Mouse (Mus musculus) limb, embryonic 12.5 days (tissue): ENCODE measurements at regions not wholly inside any gene's neighbourhood (a gene's known extent, or its start where the extent isn't known, plus 50 kb on each side); places are given as distances from the start of the nearest gene placed in this dataset.

ENCODE experiments used
- ATAC-seq: fragments of 200-750 bp; cut with Nextera tagmentation; 2 replicates; pipeline ENCODE4 v1.8.0; 2017; ENCODE audit warnings: low read depth, moderate TSS enrichment; ENCODE audit not compliant: insufficient number of reproducible peaks, insufficient read depth, low FRiP score, low TSS enrichment
- H3K27ac ChIP-seq: fragments of 300-500 bp; sonication (generic); 2 replicates; pipeline ENCODE4 v1.5.1; 2016; ENCODE audit warnings: mild to moderate bottlenecking, moderate library complexity
- H3K27me3 ChIP-seq: fragments of 300-500 bp; sonication (generic); 2 replicates; pipeline ENCODE4 v1.6.1; 2016; ENCODE audit warnings: mild to moderate bottlenecking, moderate library complexity
- H3K36me3 ChIP-seq: fragments of 300-500 bp; sonication (generic); 2 replicates; pipeline ENCODE4 v1.6.1; 2016; ENCODE audit warnings: mild to moderate bottlenecking, moderate library complexity
- H3K4me1 ChIP-seq: fragments of 300-500 bp; sonication (generic); replicated peaks from 2 replicates; pipeline ENCODE4 v1.6.1; 2016
- H3K4me2 ChIP-seq: fragments of 300-500 bp; sonication (generic); 2 replicates; pipeline ENCODE4 v1.6.1; 2016; ENCODE audit warnings: mild to moderate bottlenecking, moderate library complexity
- H3K4me3 ChIP-seq: fragments of 300-500 bp; sonication (generic); replicated peaks from 2 replicates; pipeline ENCODE4 v1.5.1; 2016; ENCODE audit warnings: mild to moderate bottlenecking
- H3K9ac ChIP-seq: fragments of 300-500 bp; sonication (generic); replicated peaks from 2 replicates; pipeline ENCODE4 v1.6.1; 2016; ENCODE audit warnings: mild to moderate bottlenecking, moderate library complexity
- H3K9me3 ChIP-seq: fragments of 300-500 bp; sonication (generic); 2 replicates; pipeline ENCODE4 v1.6.1; 2016; ENCODE audit warnings: mild to moderate bottlenecking, moderate library complexity
- WGBS: fragments of 180-500 bp; shearing (Covaris S2); methylation state at CpG from one replicate; pipeline ENCODE4 v1.1.7; 2016; 5-methylcytosine and 5-hydroxymethylcytosine counted together

DNA sequence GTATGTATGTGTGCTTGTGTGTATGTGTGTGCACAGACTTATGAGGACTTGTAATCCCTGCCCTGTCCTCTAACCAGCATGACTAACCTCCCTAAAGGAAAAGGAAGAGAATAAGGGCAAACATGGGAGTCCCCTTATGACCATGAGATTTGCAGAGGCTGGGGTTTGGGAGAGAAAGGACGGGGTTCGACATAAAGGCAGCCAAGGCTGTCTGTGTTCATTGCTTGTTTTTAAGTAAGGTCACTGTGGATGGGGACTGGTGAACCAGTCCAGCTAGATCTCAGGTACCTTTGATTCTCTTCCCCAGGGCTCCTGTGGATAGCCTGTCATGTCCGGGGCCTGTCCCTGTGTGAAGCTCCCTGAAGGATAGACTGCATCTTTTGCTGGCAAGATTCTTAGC, 55.6 kb downstream of the Irf2bp2 start:
- H3K27ac ChIP-seq, result peak overlapping the region; percentile 67
- H3K4me1 ChIP-seq, result peaks cover 46% of the 10 kb centered on the region
- no peaks in the 10 kb centered on the region for H3K36me3 ChIP-seq
- 59% methylated on average over 3 of the region's 3 CpGs for WGBS
- H3K27me3 ChIP-seq, result peaks cover 2% of the 10 kb centered on the region; the same call in 1 of the 2 replicates
- H3K4me3 ChIP-seq, result no peak overlapping the region
- peak overlapping the region; percentile 35 for H3K4me2 ChIP-seq
- no peak overlapping the region for H3K9ac ChIP-seq
- no peaks in the 10 kb centered on the region for H3K9me3 ChIP-seq
- no peak for ATAC-seq

DNA sequence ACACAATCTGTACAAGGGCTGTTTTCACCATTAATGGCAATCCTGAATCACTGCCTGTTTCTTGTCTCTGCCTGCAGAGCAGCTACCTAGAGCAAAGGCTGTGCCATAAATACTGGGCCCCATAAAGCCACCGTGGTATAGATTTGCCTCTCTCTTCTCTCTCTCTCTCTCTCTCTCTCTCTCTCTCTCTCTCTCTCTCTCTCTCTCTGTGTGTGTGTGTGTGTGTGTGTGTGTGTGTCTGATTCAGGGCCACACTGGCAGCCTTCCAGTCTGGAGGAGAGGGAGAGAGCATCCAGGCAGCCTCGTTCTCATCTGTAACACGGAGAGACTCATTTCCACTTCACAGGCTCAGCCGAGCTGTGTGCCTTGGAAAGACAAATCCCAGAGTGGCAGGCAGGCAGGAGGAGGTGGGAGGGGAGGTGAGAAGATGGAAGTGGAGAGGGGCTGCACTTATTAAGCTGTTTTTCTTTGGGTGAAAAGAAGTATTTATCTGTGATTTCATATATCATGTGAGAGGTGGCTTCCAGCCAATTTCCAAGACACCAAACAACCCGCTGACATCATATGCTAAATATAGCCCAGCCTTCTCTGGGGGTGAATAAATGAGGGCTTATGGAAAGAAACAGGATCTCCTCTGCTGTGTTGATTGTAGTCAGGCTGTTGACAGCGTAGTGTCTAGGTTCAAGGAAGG, 56.7 kb downstream of the Irf2bp2 start:
- Histone ChIP-seq H3K36me3 (no peaks in the 10 kb centered on the region), H3K4me2 (peak overlapping the region; percentile 23), H3K9ac (no peak overlapping the region), H3K4me3 (no peak overlapping the region), H3K4me1 (peaks cover 40% of the 10 kb centered on the region), H3K27me3 (peaks cover 5% of the 10 kb centered on the region; the same call in 1 of the 2 replicates), H3K9me3 (no peaks in the 10 kb centered on the region), H3K27ac (peak overlapping the region; percentile 87)
- WGBS, result 16% methylated on average over 6 of the region's 6 CpGs
- ATAC-seq, result no peak

DNA sequence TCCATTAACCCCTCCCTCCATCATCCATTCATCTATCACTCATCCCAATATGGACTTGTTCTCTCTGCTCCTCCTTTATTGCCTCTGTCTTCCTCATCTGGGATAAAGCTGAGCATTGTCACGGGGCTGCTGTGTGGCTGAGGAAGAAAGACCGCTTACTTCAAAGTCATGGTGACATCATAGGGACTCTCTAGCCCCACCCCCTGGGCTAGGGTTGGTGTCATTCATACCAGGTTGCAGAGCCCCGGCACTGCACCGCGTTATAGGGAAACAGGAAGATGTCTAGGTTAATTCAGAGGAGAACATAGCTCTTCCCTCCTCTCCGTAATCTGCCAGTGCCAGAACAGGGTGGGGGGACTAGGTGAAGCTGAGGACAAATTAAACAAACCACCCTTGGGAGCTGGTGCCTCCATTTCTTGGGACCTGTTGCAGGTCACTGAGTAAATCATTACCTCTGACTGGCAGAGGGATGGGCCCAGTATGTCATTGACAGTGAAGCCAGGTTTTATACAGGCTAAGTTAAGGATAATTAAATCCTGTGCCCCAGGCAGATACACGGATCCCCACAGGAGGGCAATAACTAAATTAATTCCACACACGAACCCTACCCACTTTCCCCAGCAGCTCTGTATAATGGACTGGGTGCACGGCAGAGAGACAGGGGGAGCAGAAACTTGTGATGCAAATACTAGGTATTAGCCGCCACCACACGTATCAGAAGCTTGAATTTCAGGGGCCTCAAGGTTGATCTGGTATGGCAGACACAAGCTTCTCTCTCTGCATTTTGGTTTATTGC, 57.5 kb downstream of the Irf2bp2 start:
- Histone ChIP-seq H3K9me3 (no peaks in the 10 kb centered on the region), H3K4me2 (peak overlapping the region; percentile 23), H3K4me3 (no peak overlapping the region), H3K27me3 (peaks cover 5% of the 10 kb centered on the region; the same call in 1 of the 2 replicates), H3K4me1 (peaks cover 40% of the 10 kb centered on the region), H3K27ac (peak overlapping the region; percentile 87), H3K9ac (no peak overlapping the region), H3K36me3 (no peaks in the 10 kb centered on the region)
- 15% methylated on average over 11 of the region's 11 CpGs for WGBS
- ATAC-seq, result no peak; the same call in 1 of the 2 replicates

GRCm38 (mm10) chr8:126532284-126532974, 57.6 kb upstream of the Tarbp1 start:
- peaks cover 23% of the 10 kb centered on the region for H3K4me1 ChIP-seq
- no peaks in the 10 kb centered on the region for H3K36me3 ChIP-seq
- WGBS, result 35% methylated on average over 7 of the region's 7 CpGs
- H3K27me3 ChIP-seq, result peaks cover 5% of the 10 kb centered on the region; the same call in 1 of the 2 replicates
- no peak for ATAC-seq
- H3K4me2 ChIP-seq, result no peak overlapping the region
- H3K27ac ChIP-seq, result no peak overlapping the region
- no peak overlapping the region for H3K9ac ChIP-seq
- no peak overlapping the region for H3K4me3 ChIP-seq
- no peaks in the 10 kb centered on the region for H3K9me3 ChIP-seq

DNA sequence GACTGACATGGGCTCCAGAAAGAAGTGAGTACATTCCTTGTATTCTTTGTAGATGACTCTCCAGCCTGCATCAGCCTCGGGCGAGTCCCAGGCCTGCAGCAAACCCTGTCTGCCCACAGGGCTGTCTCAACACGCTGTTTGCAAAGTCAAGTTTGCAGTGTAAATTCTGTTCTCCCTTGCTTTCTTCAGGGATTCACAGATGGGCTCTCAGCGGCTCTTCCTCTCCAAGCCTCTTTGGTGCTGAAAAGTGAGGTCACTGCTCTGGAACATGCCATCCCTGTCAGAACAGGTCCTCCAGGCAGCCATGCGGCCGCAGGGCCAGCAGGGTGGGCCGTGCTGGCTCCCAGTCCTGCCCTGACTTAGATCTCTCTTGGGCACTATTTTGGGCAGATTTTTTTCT, 56.6 kb upstream of the Tarbp1 start:
- 77% methylated on average over 7 of the region's 7 CpGs for WGBS
- no peak for ATAC-seq
- no peak overlapping the region for H3K27ac ChIP-seq
- no peaks in the 10 kb centered on the region for H3K36me3 ChIP-seq
- peaks cover 5% of the 10 kb centered on the region; the same call in 1 of the 2 replicates for H3K27me3 ChIP-seq
- H3K9ac ChIP-seq, result no peak overlapping the region
- no peak overlapping the region for H3K4me3 ChIP-seq
- no peaks in the 10 kb centered on the region for H3K9me3 ChIP-seq
- no peak overlapping the region for H3K4me2 ChIP-seq
- peaks cover 14% of the 10 kb centered on the region for H3K4me1 ChIP-seq

GRCm38 (mm10) chr8:126529409-126529808, 54.5 kb upstream of the Tarbp1 start:
- H3K4me3 ChIP-seq, result no peak overlapping the region
- peaks cover 10% of the 10 kb centered on the region for H3K4me1 ChIP-seq
- H3K36me3 ChIP-seq, result no peaks in the 10 kb centered on the region
- H3K27ac ChIP-seq, result no peak overlapping the region
- ATAC-seq, result no peak
- no peak overlapping the region for H3K4me2 ChIP-seq
- H3K9ac ChIP-seq, result no peak overlapping the region
- 38% methylated on average over 3 of the region's 3 CpGs for WGBS
- H3K9me3 ChIP-seq, result no peaks in the 10 kb centered on the region
- peaks cover 5% of the 10 kb centered on the region; the same call in 1 of the 2 replicates for H3K27me3 ChIP-seq

DNA sequence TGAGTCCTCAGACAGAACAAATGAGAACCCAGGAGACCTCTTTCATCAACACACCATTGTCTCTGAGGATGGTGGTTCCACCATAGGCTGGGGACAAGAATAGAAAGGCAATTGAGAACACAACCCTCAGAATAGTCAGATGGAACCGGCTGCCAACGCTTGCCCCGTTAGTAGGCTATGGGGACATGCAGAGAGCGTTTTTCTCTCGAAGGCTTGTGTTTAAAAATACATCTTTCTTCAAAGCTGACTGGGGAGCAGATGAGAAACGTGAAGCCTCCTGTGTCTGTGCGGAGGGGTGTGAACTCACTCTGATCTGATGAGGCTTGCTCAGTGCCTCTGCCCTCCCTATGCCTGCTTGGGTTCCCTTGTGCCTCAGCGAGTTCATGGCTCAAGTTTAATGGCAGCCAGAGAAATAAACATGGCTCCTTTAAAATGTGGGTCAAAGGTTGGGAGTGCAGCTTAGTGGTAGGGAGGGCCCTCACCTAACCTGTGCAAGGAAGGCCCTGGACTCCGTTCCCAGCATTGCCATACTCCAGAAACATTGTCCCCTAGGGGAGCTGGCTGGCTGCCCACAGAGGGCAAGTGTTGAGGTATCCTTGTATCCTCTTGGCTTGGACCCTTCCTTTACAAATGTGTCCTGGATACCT, 53.7 kb upstream of the Tarbp1 start:
- Histone ChIP-seq H3K9ac (no peak overlapping the region), H3K27ac (no peak overlapping the region), H3K4me2 (no peak overlapping the region), H3K4me1 (peaks cover 15% of the 10 kb centered on the region), H3K4me3 (no peak overlapping the region), H3K9me3 (no peaks in the 10 kb centered on the region), H3K36me3 (no peaks in the 10 kb centered on the region), H3K27me3 (peaks cover 5% of the 10 kb centered on the region; the same call in 1 of the 2 replicates)
- no peak for ATAC-seq
- WGBS, result 80% methylated on average over 9 of the region's 9 CpGs

- no peaks in the 10 kb centered on the region for H3K9me3 ChIP-seq
- H3K27me3 ChIP-seq, result no peaks in the 10 kb centered on the region
- 50% methylated on average over 14 of the region's 14 CpGs for WGBS
- H3K9ac ChIP-seq, result no peak overlapping the region
- H3K4me1 ChIP-seq, result peaks cover 19% of the 10 kb centered on the region
- H3K4me3 ChIP-seq, result no peak overlapping the region
- no peak overlapping the region for H3K27ac ChIP-seq
- ATAC-seq, result no peak
- no peaks in the 10 kb centered on the region for H3K36me3 ChIP-seq
- no peak overlapping the region for H3K4me2 ChIP-seq
Observed at GRCm38 (mm10) chr8:126526864-126527571, 52.2 kb upstream of the Tarbp1 start.

DNA sequence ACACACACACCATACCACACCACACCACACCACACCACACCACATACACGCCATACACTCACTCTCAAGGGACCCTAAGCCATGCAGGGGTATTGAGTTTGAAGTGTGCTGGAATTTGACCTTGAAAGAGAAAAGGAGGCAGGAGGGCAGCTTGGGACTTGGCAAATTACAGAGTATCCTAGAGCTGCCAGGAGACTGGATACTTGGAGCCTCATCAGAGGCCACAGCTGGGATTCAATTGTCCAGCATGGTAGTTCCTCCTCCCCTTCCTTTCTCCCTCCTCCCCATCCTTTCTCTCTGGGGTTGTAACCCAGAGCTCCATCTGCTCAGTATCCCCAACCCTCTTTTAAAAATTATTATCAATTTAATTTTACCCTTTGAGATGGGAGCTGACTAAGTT, 50.7 kb upstream of the Tarbp1 start:
- H3K27ac ChIP-seq, result no peak overlapping the region
- H3K9ac ChIP-seq, result no peak overlapping the region
- no peak overlapping the region for H3K4me2 ChIP-seq
- no peaks in the 10 kb centered on the region for H3K9me3 ChIP-seq
- ATAC-seq, result no peak
- no peaks in the 10 kb centered on the region for H3K36me3 ChIP-seq
- H3K4me1 ChIP-seq, result peaks cover 19% of the 10 kb centered on the region
- H3K4me3 ChIP-seq, result no peak overlapping the region
- H3K27me3 ChIP-seq, result no peaks in the 10 kb centered on the region
- 82% methylated on average over 1 of the region's 1 CpGs for WGBS
